Mouse (Mus musculus): ENCODE measurements around the gene Ces3a. TPM values are rescaled to one million over a fixed set of nuclear protein-coding genes. Genes with fewer than 3 reads are reported as not detected.

Ces3a gene
- polyA plus RNA-seq (2014; fragmentation: Illumina TruSeq; extraction: RNeasy Lipid Tissue Mini Kit (QIAGEN cat#74804); ENCODE audit: low read depth, low replicate concordance): not detected

GRCm38 (mm10) chr8:105048371-105048854 lies at the start of gene Ces3a:
Ces3a (plus strand) TSS chr8:105048601.

GRCm38 (mm10) chr8:105000586-105000985 lies 47.8 kb upstream of the Ces3a start, which contains the start of gene Ces2h:
Ces2h (plus strand) TSS chr8:105000853.

GRCm38 (mm10) chr8:105083449-105084050 lies 35.1 kb downstream of the Ces3a start, which contains the start of gene Ces3b:
Ces3b (plus strand) TSS chr8:105083753.

Other genes starting within 250 kb of the Ces3a start
- gene Ces2b, start 217.0 kb upstream of the Ces3a start, polyA plus RNA-seq (2014; fragmentation: Illumina TruSeq; extraction: RNeasy Lipid Tissue Mini Kit (QIAGEN cat#74804); ENCODE audit: low read depth, low replicate concordance): not detected
- 0.25 TPM for gene Ces2c, start 201.5 kb upstream of the Ces3a start, polyA plus RNA-seq (2014; fragmentation: Illumina TruSeq; extraction: RNeasy Lipid Tissue Mini Kit (QIAGEN cat#74804); ENCODE audit: low read depth, low replicate concordance)
- 2.7 TPM for gene Ces2e, start 122.3 kb upstream of the Ces3a start, polyA plus RNA-seq (2014; fragmentation: Illumina TruSeq; extraction: RNeasy Lipid Tissue Mini Kit (QIAGEN cat#74804); ENCODE audit: low read depth, low replicate concordance)
- gene Ces2f, start 101.2 kb upstream of the Ces3a start, polyA plus RNA-seq (2014; fragmentation: Illumina TruSeq; extraction: RNeasy Lipid Tissue Mini Kit (QIAGEN cat#74804); ENCODE audit: low read depth, low replicate concordance): 0.53 TPM
- 6.7 TPM for gene Ces2g, start 86.9 kb upstream of the Ces3a start, polyA plus RNA-seq (2014; fragmentation: Illumina TruSeq; extraction: RNeasy Lipid Tissue Mini Kit (QIAGEN cat#74804); ENCODE audit: low read depth, low replicate concordance)
- gene Ces2h, start 47.7 kb upstream of the Ces3a start, polyA plus RNA-seq (2014; fragmentation: Illumina TruSeq; extraction: RNeasy Lipid Tissue Mini Kit (QIAGEN cat#74804); ENCODE audit: low read depth, low replicate concordance): not detected
- not detected for gene Ces3b, start 35.2 kb downstream of the Ces3a start, polyA plus RNA-seq (2014; fragmentation: Illumina TruSeq; extraction: RNeasy Lipid Tissue Mini Kit (QIAGEN cat#74804); ENCODE audit: low read depth, low replicate concordance)
- not detected for gene Ces4a, start 83.2 kb downstream of the Ces3a start, polyA plus RNA-seq (2014; fragmentation: Illumina TruSeq; extraction: RNeasy Lipid Tissue Mini Kit (QIAGEN cat#74804); ENCODE audit: low read depth, low replicate concordance)
- 37.2 TPM for gene Cbfb, start 122.1 kb downstream of the Ces3a start, polyA plus RNA-seq (2014; fragmentation: Illumina TruSeq; extraction: RNeasy Lipid Tissue Mini Kit (QIAGEN cat#74804); ENCODE audit: low read depth, low replicate concordance)
- gene D230025D16Rik, start 176.5 kb downstream of the Ces3a start, polyA plus RNA-seq (2014; fragmentation: Illumina TruSeq; extraction: RNeasy Lipid Tissue Mini Kit (QIAGEN cat#74804); ENCODE audit: low read depth, low replicate concordance): 21.0 TPM
- 7.4 TPM for gene B3gnt9, start 206.6 kb downstream of the Ces3a start, polyA plus RNA-seq (2014; fragmentation: Illumina TruSeq; extraction: RNeasy Lipid Tissue Mini Kit (QIAGEN cat#74804); ENCODE audit: low read depth, low replicate concordance)
- gene Tradd, start 216.0 kb downstream of the Ces3a start, polyA plus RNA-seq (2014; fragmentation: Illumina TruSeq; extraction: RNeasy Lipid Tissue Mini Kit (QIAGEN cat#74804); ENCODE audit: low read depth, low replicate concordance): 11.6 TPM
- gene Fbxl8, start 216.0 kb downstream of the Ces3a start, polyA plus RNA-seq (2014; fragmentation: Illumina TruSeq; extraction: RNeasy Lipid Tissue Mini Kit (QIAGEN cat#74804); ENCODE audit: low read depth, low replicate concordance): 2.6 TPM
- gene Hsf4, start 221.2 kb downstream of the Ces3a start, polyA plus RNA-seq (2014; fragmentation: Illumina TruSeq; extraction: RNeasy Lipid Tissue Mini Kit (QIAGEN cat#74804); ENCODE audit: low read depth, low replicate concordance): 0.88 TPM
- 6.8 TPM for gene Nol3, start 227.5 kb downstream of the Ces3a start, polyA plus RNA-seq (2014; fragmentation: Illumina TruSeq; extraction: RNeasy Lipid Tissue Mini Kit (QIAGEN cat#74804); ENCODE audit: low read depth, low replicate concordance)
- gene 4931428F04Rik, start 241.3 kb downstream of the Ces3a start, polyA plus RNA-seq (2014; fragmentation: Illumina TruSeq; extraction: RNeasy Lipid Tissue Mini Kit (QIAGEN cat#74804); ENCODE audit: low read depth, low replicate concordance): 4.7 TPM
- gene Exoc3l, start 247.5 kb downstream of the Ces3a start, polyA plus RNA-seq (2014; fragmentation: Illumina TruSeq; extraction: RNeasy Lipid Tissue Mini Kit (QIAGEN cat#74804); ENCODE audit: low read depth, low replicate concordance): 3.1 TPM
- gene E2f4, start 249.1 kb downstream of the Ces3a start, polyA plus RNA-seq (2014; fragmentation: Illumina TruSeq; extraction: RNeasy Lipid Tissue Mini Kit (QIAGEN cat#74804); ENCODE audit: low read depth, low replicate concordance): 37.2 TPM